Mouse (Mus musculus) liver, embryonic 15.5 days (tissue): ENCODE measurements around the gene Vmn2r116. TPM values are rescaled to one million over a fixed set of nuclear protein-coding genes. Genes with fewer than 3 reads are reported as not detected.
"Not testable (repeated sequence)": the region's sequence is repeated elsewhere in the genome, so short reads cannot be mapped to it uniquely, and the experiment has no call there.

ENCODE experiments used
- ATAC-seq: fragments of 200-750 bp; cut with Nextera tagmentation; 2 replicates; pipeline ENCODE4 v1.8.0; 2017; ENCODE audit warnings: moderate number of reproducible peaks, mild to moderate bottlenecking, moderate library complexity; ENCODE audit not compliant: insufficient read depth
- H3K27ac ChIP-seq: fragments of 300-500 bp; sonication (generic); replicated peaks from 2 replicates; pipeline ENCODE4 v1.5.1; 2015; ENCODE audit warnings: mild to moderate bottlenecking, inconsistent platforms
- H3K27me3 ChIP-seq: fragments of 300-500 bp; sonication (generic); 2 replicates; pipeline ENCODE4 v1.6.1; 2015; ENCODE audit warnings: mild to moderate bottlenecking, inconsistent platforms
- H3K36me3 ChIP-seq: fragments of 300-500 bp; sonication (generic); replicated peaks from 2 replicates; pipeline ENCODE4 v1.6.1; 2015; ENCODE audit warnings: moderate library complexity, mild to moderate bottlenecking, inconsistent platforms
- H3K4me1 ChIP-seq: fragments of 300-500 bp; sonication (generic); replicated peaks from 2 replicates; pipeline ENCODE4 v1.6.1; 2015; ENCODE audit warnings: inconsistent platforms
- H3K4me2 ChIP-seq: fragments of 300-500 bp; sonication (generic); 2 replicates; pipeline ENCODE4 v1.6.1; 2015; ENCODE audit warnings: moderate library complexity, mild to moderate bottlenecking, inconsistent platforms
- H3K4me3 ChIP-seq: fragments of 300-500 bp; sonication (generic); replicated peaks from 2 replicates; pipeline ENCODE4 v1.5.1; 2015; ENCODE audit warnings: mild to moderate bottlenecking, inconsistent platforms
- H3K9ac ChIP-seq: fragments of 300-500 bp; sonication (generic); 2 replicates; pipeline ENCODE4 v1.6.1; 2015; ENCODE audit warnings: moderate library complexity, mild to moderate bottlenecking, inconsistent platforms
- H3K9me3 ChIP-seq: fragments of 300-500 bp; sonication (generic); replicated peaks from 2 replicates; pipeline ENCODE4 v1.6.1; 2016; ENCODE audit warnings: inconsistent platforms
- WGBS: fragments of 180-500 bp; shearing (Covaris S2); methylation state at CpG from one replicate; pipeline ENCODE4 v1.1.7; 2015; ENCODE audit warnings: mixed read lengths; ENCODE audit not compliant: insufficient replicate concordance; 5-methylcytosine and 5-hydroxymethylcytosine counted together
- polyA plus RNA-seq: library from polyadenylated mRNA; unstranded; fragments of >200 nt; fragmentation: Nextera tagmentation; extraction: Ambion mirVana; gene quantifications from 2 replicates; pipeline ENCODE4 v1.2.1, GENCODE M21; 2015

Vmn2r116 gene
- not detected in 2 replicates for polyA plus RNA-seq

DNA sequence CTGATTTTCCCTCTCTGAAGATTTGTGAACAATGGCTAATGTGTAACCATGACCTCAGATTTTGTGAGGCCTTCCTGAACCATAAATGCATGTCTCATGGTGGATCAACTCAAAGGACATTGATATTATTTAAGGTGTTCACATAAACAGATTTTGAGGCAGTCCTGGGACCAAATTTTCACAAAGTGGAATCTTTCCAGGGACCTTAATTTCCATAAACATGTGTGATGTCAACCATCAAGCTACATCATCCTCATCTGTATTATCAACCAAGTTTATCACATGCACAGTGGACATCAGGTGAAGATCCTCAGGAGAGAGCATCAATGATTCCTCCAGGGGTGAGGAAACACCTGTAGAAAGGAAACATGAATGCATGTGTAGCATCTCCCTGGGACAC, at the start of gene Vmn2r116:
TSS of gene Vmn2r116 (plus strand) at position 301 of the 400 bp plus-strand sequence.
- H3K27me3 ChIP-seq, H3K4me3 ChIP-seq, H3K9me3 ChIP-seq, H3K9ac ChIP-seq, H3K27ac ChIP-seq, H3K4me1 ChIP-seq, H3K4me2 ChIP-seq, ATAC-seq, H3K36me3 ChIP-seq: not testable (repeated sequence)

DNA sequence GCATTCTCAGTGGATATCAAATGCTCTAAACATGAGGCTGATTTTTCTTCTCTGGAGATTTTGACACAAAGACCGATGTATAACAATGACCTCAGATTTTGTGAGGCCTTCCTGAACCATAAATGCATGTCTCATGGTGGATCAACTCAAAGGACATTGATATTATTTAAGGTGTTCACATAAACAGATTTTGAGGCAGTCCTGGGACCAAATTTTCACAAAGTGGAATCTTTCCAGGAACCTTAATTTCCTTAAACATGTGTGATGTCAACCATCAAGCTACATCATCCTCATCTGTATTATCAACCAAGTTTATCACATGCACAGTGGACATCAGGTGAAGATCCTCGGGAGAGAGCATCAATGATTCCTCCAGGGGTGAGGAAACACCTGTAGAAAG, 41.0 kb upstream of the Vmn2r116 start, which contains the start of gene Vmn2r115:
TSS of gene Vmn2r115 (plus strand) at position 301 of the 400 bp plus-strand sequence.
- H3K4me3 ChIP-seq, H3K4me1 ChIP-seq: not testable (repeated sequence)

DNA sequence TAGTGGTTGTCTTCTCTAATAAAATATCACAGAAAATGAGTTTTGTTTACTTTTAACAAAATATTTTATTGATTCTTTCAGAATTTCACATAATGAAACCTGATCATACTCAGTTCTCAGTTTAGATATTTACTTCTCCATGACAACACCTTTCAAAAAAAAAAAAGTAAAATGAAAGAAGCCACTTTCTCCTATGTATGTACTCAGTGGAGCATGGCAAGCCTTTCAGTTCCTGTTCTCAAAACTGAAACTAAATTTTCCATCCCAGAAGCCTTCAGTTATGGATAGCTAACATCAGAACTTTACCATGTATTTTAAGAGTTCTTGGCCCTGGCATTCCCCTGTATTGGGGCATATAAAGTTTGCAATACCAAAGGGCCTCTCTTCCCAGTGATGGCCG, 32.8 kb upstream of the Vmn2r116 start:
- Histone ChIP-seq H3K9me3 (no peaks in the 10 kb centered on the region), H3K27me3 (no peaks in the 10 kb centered on the region), H3K4me1 (no peaks in the 10 kb centered on the region), H3K9ac (no peak overlapping the region), H3K4me2 (no peak overlapping the region), H3K4me3 (no peak overlapping the region), H3K27ac (no peak overlapping the region), H3K36me3 (no peaks in the 10 kb centered on the region)
- 40% methylated on average over 1 of the region's 1 CpGs for WGBS
- no peak for ATAC-seq

More for the DNA sequence above, 41.0 kb upstream of the Vmn2r116 start, which contains the start of gene Vmn2r115:
- not testable (repeated sequence) for H3K36me3 ChIP-seq, H3K9ac ChIP-seq, H3K27me3 ChIP-seq, ATAC-seq, H3K9me3 ChIP-seq, H3K4me2 ChIP-seq, H3K27ac ChIP-seq
- WGBS, result 33% methylated on average over 2 of the region's 2 CpGs

- Histone ChIP-seq H3K4me2 (no peak overlapping the region), H3K36me3 (no peaks in the 10 kb centered on the region), H3K27ac (no peak overlapping the region), H3K9ac (no peak overlapping the region), H3K27me3 (no peaks in the 10 kb centered on the region), H3K9me3 (no peaks in the 10 kb centered on the region), H3K4me3 (no peak overlapping the region), H3K4me1 (no peaks in the 10 kb centered on the region)
- ATAC-seq, result no peak
- WGBS, result 56% methylated on average over 6 of the region's 6 CpGs
Measured at GRCm38 (mm10) chr17:23433150-23433679, 48.8 kb downstream of the Vmn2r116 start.

Other genes with a start within 250 kb of the Vmn2r116 start
- gene Zfp40, start 191.4 kb upstream of the Vmn2r116 start, polyA plus RNA-seq, result 1.0 and 1.2 TPM in 2 replicates
- gene Vmn2r114, start 72.1 kb upstream of the Vmn2r116 start, polyA plus RNA-seq, result not detected in 2 replicates
- not detected in 2 replicates for gene Vmn2r115, start 40.9 kb upstream of the Vmn2r116 start, polyA plus RNA-seq
- gene Vmn2r117, start 95.1 kb downstream of the Vmn2r116 start, polyA plus RNA-seq, result not detected in 2 replicates
- gene Zfp213, start 179.6 kb downstream of the Vmn2r116 start, polyA plus RNA-seq, result 5.3 and 5.5 TPM in 2 replicates
- gene Zfp13, start 214.9 kb downstream of the Vmn2r116 start, polyA plus RNA-seq, result 1.3 and 1.8 TPM in 2 replicates
- gene Zscan10, start 216.3 kb downstream of the Vmn2r116 start, polyA plus RNA-seq, result 0.16 TPM in 1 of 2 replicates, not detected in the other